ENCODE assay signal across 8 mouse cellular contexts in the genomic region with DNA sequence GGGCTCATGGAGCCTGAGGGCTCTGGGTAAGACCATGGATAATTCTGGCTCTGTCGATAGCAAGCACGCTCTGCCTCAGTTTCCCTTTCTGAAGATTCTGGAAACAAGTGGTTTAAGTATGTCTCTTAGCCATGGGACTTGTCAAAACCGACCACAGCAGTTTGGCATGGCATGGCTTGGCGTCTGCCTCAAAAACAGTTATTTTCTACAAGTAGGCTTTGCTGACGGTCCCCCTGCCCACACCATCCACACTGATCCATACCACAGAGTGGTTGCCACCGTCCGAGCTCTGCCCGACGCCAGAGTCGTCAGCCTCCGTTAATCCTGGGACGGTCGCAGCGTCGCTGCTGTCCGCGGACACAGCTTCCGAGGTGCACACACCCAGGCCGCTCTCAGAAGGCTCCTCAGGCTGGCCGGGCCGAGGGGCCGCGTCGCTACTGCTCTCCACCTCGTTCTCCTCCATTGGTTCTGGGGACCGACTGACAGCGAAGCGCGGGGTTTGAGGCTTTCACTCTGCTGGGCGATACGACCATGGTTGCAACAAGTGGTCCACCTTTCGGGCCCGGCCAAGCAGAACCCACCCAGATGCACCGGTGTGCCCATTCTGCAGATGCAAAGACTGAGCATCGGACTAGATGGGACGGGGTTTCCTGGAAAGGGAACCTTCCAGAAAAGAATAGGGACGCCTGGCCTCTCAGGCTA. TPM values are rescaled to one million over a fixed set of nuclear protein-coding genes. Genes with fewer than 3 reads are reported as not detected.
A peak's percentile ranks its signal among the peaks of the same experiment; 100 is the strongest.
DNase-seq lines count a peak whose midpoint lies in the region; ATAC-seq and TF ChIP-seq lines count a peak whose summit lies in the region.

No protein-coding gene starts in this region.

- WGBS in intestine, embryonic 14.5 days, result 4% methylated on average over 37 of the region's 37 CpGs
- WGBS in midbrain, embryonic 16.5 days, result 6% methylated on average over 37 of the region's 37 CpGs

- peak overlapping the region; percentile 37 for H3K27ac ChIP-seq in testis, adult 2 months (ENCODE audit: control insufficient read depth, insufficient read depth, low read depth, low read length)
- peak overlapping the region; percentile 99 for H3K27ac ChIP-seq in intestine, embryonic 14.5 days (ENCODE audit: low read depth)
- H3K27ac ChIP-seq in midbrain, embryonic 16.5 days (ENCODE audit: low read length), result peak overlapping the region; percentile 100

- H3K4me1 ChIP-seq in testis, adult 2 months (ENCODE audit: control insufficient read depth, insufficient read depth, low read length), result peaks cover 11% of the 10 kb centered on the region
- H3K4me1 ChIP-seq in intestine, embryonic 14.5 days (replicated peaks; ENCODE audit: control insufficient read depth, insufficient read depth, low read length), result peaks cover 15% of the 10 kb centered on the region
- H3K4me1 ChIP-seq in midbrain, embryonic 16.5 days (ENCODE audit: control insufficient read depth, insufficient read depth, low read length), result peaks cover 19% of the 10 kb centered on the region

- peak; percentile 31 for DNase-seq in embryo, embryonic 11 days
- DNase-seq in embryo, embryonic 10 days (ENCODE audit: low spot score), result no peak
- DNase-seq in testis, postnatal 10 days (ENCODE audit: low spot score), result no peak
- DNase-seq in intestine, embryonic 14.5 days (ENCODE audit: low spot score), result no peak
- DNase-seq in cerebellum, postnatal 36 days, result no peak
- DNase-seq in layer of hippocampus, postnatal 36 days, result no peak

- no peak for TF ChIP-seq POLR2A in testis, adult 2 months (IDR thresholded peaks at IDR 0.05; ENCODE audit: control insufficient read depth, low read depth, low read length)

- TF ChIP-seq CTCF in testis, adult 2 months (IDR thresholded peaks at IDR 0.05; ENCODE audit: control insufficient read depth, insufficient read depth, insufficient replicate concordance, low read depth, low read length), result no peak

- no peaks in the 10 kb centered on the region for H3K36me3 ChIP-seq in testis, adult 2 months (ENCODE audit: control insufficient read depth, insufficient read depth, low read length)
- H3K36me3 ChIP-seq in intestine, embryonic 14.5 days (ENCODE audit: control insufficient read depth, insufficient read depth, low read length), result peaks cover 38% of the 10 kb centered on the region
- H3K36me3 ChIP-seq in midbrain, embryonic 16.5 days (ENCODE audit: control insufficient read depth, insufficient read depth, low read length), result peaks cover 27% of the 10 kb centered on the region

- peak overlapping the region; percentile 97 for H3K4me3 ChIP-seq in testis, adult 2 months (ENCODE audit: control insufficient read depth, low read depth, low read length)
- peak overlapping the region; percentile 64 for H3K4me3 ChIP-seq in intestine, embryonic 14.5 days (ENCODE audit: low read depth, low read length)
- H3K4me3 ChIP-seq in midbrain, embryonic 16.5 days (ENCODE audit: low read depth, low read length), result peak overlapping the region; percentile 72

- H3K27me3 ChIP-seq in testis, adult 2 months (ENCODE audit: control insufficient read depth, insufficient read depth, low read length), result no peaks in the 10 kb centered on the region
- no peaks in the 10 kb centered on the region for H3K27me3 ChIP-seq in intestine, embryonic 14.5 days (replicated peaks; ENCODE audit: control insufficient read depth, insufficient read depth, low read length)
- no peaks in the 10 kb centered on the region for H3K27me3 ChIP-seq in midbrain, embryonic 16.5 days (ENCODE audit: control insufficient read depth, insufficient read depth, low read depth, low read length)

- H3K9me3 ChIP-seq in intestine, embryonic 14.5 days (ENCODE audit: control insufficient read depth, low read length), result peaks cover 5% of the 10 kb centered on the region
- no peaks in the 10 kb centered on the region for H3K9me3 ChIP-seq in midbrain, embryonic 16.5 days (replicated peaks; ENCODE audit: control insufficient read depth, low read length, poor library complexity, severe bottlenecking)

- H3K4me2 ChIP-seq in intestine, embryonic 14.5 days (ENCODE audit: low read length), result peak overlapping the region; percentile 85
- peak overlapping the region; percentile 92 for H3K4me2 ChIP-seq in midbrain, embryonic 16.5 days (ENCODE audit: low read length)

- ATAC-seq in intestine, embryonic 14.5 days (replicated peaks; ENCODE audit: low FRiP score, low TSS enrichment, low read depth), result peak; percentile 9; the same call in 1 of the 2 replicates
- ATAC-seq in midbrain, embryonic 16.5 days, result peak; percentile 19

- H3K9ac ChIP-seq in intestine, embryonic 14.5 days (ENCODE audit: low read length), result peak overlapping the region; percentile 92
- H3K9ac ChIP-seq in midbrain, embryonic 16.5 days (ENCODE audit: low read depth, low read length), result peak overlapping the region; percentile 95

RNA-seq across cellular contexts. Expression of a gene that starts 1.0 kb away (rescaled TPM):
- polyA plus RNA-seq in testis, adult 2 months (2012; rRNA removed), result 9.8 and 10.6 TPM in 2 replicates
- 12.7 and 14.3 TPM in 2 replicates for polyA plus RNA-seq in intestine, embryonic 14.5 days (2014; fragmentation: Nextera tagmentation; extraction: Ambion mirVana)
- 16.2 and 16.9 TPM in 2 replicates for polyA plus RNA-seq in midbrain, embryonic 16.5 days (2015; fragmentation: Nextera tagmentation; extraction: Ambion mirVana)
- total RNA-seq in layer of hippocampus, postnatal 36 days (2021), result 10 to 100 TPM; 23.8 to 29.7 TPM

RNA-seq across cellular contexts. Expression of a gene that starts 30.1 kb away (rescaled TPM):
- polyA plus RNA-seq in testis, adult 2 months (2012; rRNA removed), result 0.37 and 0.61 TPM in 2 replicates
- polyA plus RNA-seq in intestine, embryonic 14.5 days (2014; fragmentation: Nextera tagmentation; extraction: Ambion mirVana), result 2.4 and 3.3 TPM in 2 replicates
- polyA plus RNA-seq in midbrain, embryonic 16.5 days (2015; fragmentation: Nextera tagmentation; extraction: Ambion mirVana), result 26.7 and 28.0 TPM in 2 replicates
- 1 to 10 TPM; 2.0 to 2.9 TPM for total RNA-seq in layer of hippocampus, postnatal 36 days (2021)

RNA-seq across cellular contexts. Expression of a gene that starts 31.4 kb away (rescaled TPM):
- 17.0 and 19.3 TPM in 2 replicates for polyA plus RNA-seq in testis, adult 2 months (2012; rRNA removed)
- polyA plus RNA-seq in intestine, embryonic 14.5 days (2014; fragmentation: Nextera tagmentation; extraction: Ambion mirVana), result 76.0 and 85.5 TPM in 2 replicates
- polyA plus RNA-seq in midbrain, embryonic 16.5 days (2015; fragmentation: Nextera tagmentation; extraction: Ambion mirVana), result 78.9 and 85.6 TPM in 2 replicates
- 10 to 100 TPM; 41.2 to 44.1 TPM for total RNA-seq in layer of hippocampus, postnatal 36 days (2021)

RNA-seq across cellular contexts. Expression of a gene that starts 50.1 kb away (rescaled TPM):
- 15.9 and 16.6 TPM in 2 replicates for polyA plus RNA-seq in testis, adult 2 months (2012; rRNA removed)
- polyA plus RNA-seq in intestine, embryonic 14.5 days (2014; fragmentation: Nextera tagmentation; extraction: Ambion mirVana), result 1.3 and 1.5 TPM in 2 replicates
- 52.8 and 57.7 TPM in 2 replicates for polyA plus RNA-seq in midbrain, embryonic 16.5 days (2015; fragmentation: Nextera tagmentation; extraction: Ambion mirVana)
- total RNA-seq in layer of hippocampus, postnatal 36 days (2021), result 100 to 1,000 TPM; 398 to 404 TPM

RNA-seq across cellular contexts. Expression of a gene that starts 53.0 kb away (rescaled TPM):
- 18.0 and 23.7 TPM in 2 replicates for polyA plus RNA-seq in testis, adult 2 months (2012; rRNA removed)
- 25.7 and 28.1 TPM in 2 replicates for polyA plus RNA-seq in intestine, embryonic 14.5 days (2014; fragmentation: Nextera tagmentation; extraction: Ambion mirVana)
- 83.9 and 84.4 TPM in 2 replicates for polyA plus RNA-seq in midbrain, embryonic 16.5 days (2015; fragmentation: Nextera tagmentation; extraction: Ambion mirVana)
- total RNA-seq in layer of hippocampus, postnatal 36 days (2021), result 10 to 100 TPM; 66.9 to 70.7 TPM

Comparison
In these comparisons a context has a peak if more than half of its experiments do, and no peak if none do; other contexts are left out.
1. H3K27ac ChIP-seq: peak in every context shown above with its lines; median percentile 100 in midbrain, embryonic 16.5 days; 99 in intestine, embryonic 14.5 days; 37 in testis, adult 2 months.